Mouse (Mus musculus): ENCODE measurements at regions not wholly inside any gene's neighbourhood (a gene's known extent, or its start where the extent isn't known, plus 50 kb on each side); places are given as distances from the start of the nearest gene placed in this dataset.
A peak's percentile ranks its signal among the peaks of the same experiment; 100 is the strongest.
"Not testable (repeated sequence)": the region's sequence is repeated elsewhere in the genome, so short reads cannot be mapped to it uniquely, and the experiment has no call there.

- DNase-seq (ENCODE audit: low spot score), result not testable (repeated sequence)
Measured at GRCm38 (mm10) chr10:22556401-22556800, 88.4 kb upstream of the Slc2a12 start.

DNA sequence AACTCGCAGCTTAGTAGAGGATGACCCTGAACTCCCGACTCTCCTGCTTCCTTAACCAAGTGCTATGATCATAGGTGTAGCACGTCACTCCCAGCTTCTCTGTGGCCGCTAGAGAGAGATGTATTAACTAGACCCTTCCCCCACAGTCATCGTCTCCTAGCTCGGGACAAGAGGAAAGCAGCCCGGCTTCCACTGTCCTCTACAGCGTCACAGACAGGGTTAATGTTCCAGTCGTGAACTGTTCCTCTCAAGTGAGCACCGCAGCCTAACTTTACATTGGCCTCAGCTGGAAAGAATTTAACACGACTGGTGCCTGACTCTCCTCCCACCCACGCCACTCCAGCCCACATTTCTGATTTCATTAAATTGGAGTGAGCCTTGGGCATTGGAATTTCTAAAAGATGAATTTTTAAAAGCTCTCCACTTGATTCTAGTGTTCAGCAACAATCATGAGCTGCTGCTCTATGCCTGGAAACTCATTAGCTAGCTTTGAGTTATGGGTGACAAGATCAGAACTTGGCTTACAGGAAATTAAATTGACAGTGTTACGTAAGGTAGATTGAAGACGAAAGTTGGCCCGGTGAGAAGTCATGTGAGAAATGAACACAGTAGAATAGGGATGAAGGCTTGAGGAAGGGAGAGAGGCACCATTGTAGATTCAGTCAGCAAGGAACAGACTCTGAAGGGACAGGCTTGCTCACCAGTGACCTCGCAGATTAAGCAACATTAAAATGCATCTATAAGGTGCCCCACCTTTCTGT, 75.4 kb upstream of the Slc2a12 start:
- not testable (repeated sequence) for DNase-seq (ENCODE audit: low spot score)

- not testable (repeated sequence) for DNase-seq (ENCODE audit: low spot score)
Measured at GRCm38 (mm10) chr10:22574048-22574447, 70.8 kb upstream of the Slc2a12 start.

DNA sequence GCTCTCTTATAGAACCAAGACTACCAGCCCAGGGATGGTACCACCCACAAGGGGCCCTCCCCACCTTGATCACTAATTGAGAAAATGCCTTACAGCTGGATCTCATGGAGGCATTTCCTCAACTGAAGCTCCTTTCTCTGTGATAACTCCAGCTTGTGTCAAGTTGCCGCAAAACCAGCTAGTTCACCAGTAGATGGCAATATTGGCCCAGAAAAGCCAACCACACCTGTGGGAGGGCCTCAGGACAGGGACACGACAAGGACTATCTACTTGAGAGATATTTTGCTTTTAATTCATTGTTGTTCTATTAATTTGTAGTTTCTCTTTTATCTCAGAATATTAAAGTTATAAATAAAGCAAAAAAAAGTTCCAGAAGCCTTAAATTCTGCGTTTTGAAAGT, 65.4 kb upstream of the Slc2a12 start:
- peak; percentile 57 for DNase-seq (ENCODE audit: low spot score)

- not testable (repeated sequence) for DNase-seq (ENCODE audit: low spot score)
Measured at GRCm38 (mm10) chr10:22581300-22581699, 63.5 kb upstream of the Slc2a12 start.

- not testable (repeated sequence) for DNase-seq (ENCODE audit: low spot score)
Measured at GRCm38 (mm10) chr10:22583306-22583705, 61.5 kb upstream of the Slc2a12 start.

GRCm38 (mm10) chr10:22588587-22588986, 56.2 kb upstream of the Slc2a12 start:
- DNase-seq (ENCODE audit: low spot score), result not testable (repeated sequence)

DNA sequence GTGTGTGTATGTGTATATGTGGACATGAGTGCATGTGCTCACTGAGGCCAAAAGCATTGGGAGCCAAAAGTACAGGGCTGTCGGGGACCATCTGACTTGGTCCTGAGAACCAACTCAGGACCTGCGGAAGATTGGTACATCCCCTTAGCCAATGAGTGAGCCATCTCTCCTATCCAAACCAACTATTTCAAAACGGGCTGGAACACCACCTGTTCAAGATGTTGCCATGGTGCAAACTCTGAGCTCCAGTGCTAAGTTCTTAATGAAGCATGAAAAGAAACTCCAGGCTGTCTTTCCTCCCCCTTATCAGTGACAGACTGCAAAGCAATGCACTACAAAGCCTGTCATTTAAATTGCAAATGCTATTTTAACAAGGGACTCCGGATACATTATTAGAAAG, 53.1 kb upstream of the Slc2a12 start:
- not testable (repeated sequence) for DNase-seq (ENCODE audit: low spot score)

DNA sequence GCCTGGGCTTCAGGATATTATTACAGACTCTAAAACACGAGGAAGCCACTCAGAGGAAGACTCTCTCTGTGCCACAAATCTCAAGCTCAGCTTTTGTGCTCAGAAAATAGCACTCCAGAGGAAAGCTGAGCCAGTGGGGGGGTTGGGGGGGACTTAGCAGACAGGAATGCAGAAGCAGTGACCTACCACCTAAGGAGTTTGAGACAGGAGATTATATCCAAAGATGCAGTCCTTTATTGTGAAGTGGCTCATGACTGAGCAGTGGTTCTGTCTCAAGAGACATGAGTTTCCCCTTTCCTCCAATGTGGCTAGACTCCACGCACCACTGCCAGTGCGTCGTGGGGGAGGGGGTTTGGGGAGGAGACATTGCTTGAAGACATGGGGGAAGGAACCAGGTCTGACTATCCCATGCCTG, 52.6 kb upstream of the Slc2a12 start:
- DNase-seq (ENCODE audit: low spot score), result not testable (repeated sequence)

GRCm38 (mm10) chr10:22592752-22593151, 52.1 kb upstream of the Slc2a12 start:
- DNase-seq (ENCODE audit: low spot score), result not testable (repeated sequence)

Measured in ovary, postnatal 14 days (tissue).